Mouse (Mus musculus): ENCODE data around the gene Lrrk1.

DNA sequence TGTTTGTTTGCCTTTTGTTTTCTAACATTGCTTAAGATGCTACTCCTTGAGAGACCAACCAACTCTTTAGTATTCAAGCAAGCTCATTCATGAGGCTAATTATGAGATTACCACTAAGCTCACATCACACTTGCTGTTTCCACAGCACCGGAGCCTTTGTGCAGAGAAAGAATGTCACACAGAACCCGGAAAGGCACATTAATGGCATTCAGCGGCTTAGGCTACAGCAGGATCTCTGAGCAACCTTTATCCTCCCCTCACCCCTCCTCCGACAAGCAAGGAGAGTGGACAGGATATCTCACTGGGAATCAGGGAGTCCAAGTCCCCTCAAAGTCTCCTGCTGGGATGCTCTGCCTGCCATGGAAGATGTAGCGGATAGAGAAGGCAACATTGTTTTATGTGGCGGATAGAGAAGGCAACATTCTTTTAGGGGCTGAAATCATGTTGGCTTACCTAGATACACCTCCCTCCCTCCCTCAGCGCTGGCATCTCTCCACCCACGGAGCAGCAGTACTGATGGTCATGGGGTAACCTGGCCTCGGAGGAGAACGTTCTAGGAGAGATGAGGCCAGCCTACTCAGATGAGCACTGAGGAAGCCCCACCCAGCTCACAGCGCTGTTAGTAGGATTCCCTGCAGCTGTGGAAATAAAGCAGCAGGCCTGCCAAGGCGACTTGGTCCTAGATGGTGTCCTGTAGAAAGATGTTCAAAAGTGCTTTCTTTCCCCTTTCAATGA, 91.1 kb downstream of the Lrrk1 start:
- TF ChIP-seq TAL1 (conservative IDR thresholded peaks at IDR 0.05; ENCODE audit: low read depth, low read length) (no peak), CTCF (IDR thresholded peaks at IDR 0.05; ENCODE audit: low read depth, low read length) (no peak), GATA1 (IDR thresholded peaks at IDR 0.05; ENCODE audit: borderline replicate concordance, low read length) (no peak), POLR2AphosphoS5 (IDR thresholded peaks at IDR 0.05; ENCODE audit: insufficient replicate concordance, low read depth, low read length) (no peak), GATA2 (IDR thresholded peaks at IDR 0.05; ENCODE audit: borderline replicate concordance, low read depth, low read length) (no peak)

All from G1E (cell line).